Mouse (Mus musculus) ES-E14 (cell line): Measurements from ENCODE around the gene Yap1.
"Not testable (repeated sequence)": the region's sequence is repeated elsewhere in the genome, so short reads cannot be mapped to it uniquely, and the experiment has no call there.

Experiments used
- CHD2 ChIP-seq: IDR thresholded peaks from 2 replicates; pipeline ENCODE4 v1.6.1; 2014; ENCODE audit warnings: mild to moderate bottlenecking, low read depth, low read length, inconsistent platforms
- HCFC1 ChIP-seq: IDR thresholded peaks from 2 replicates; pipeline ENCODE4 v1.6.1; 2012; ENCODE audit warnings: low read length, inconsistent platforms, borderline replicate concordance; ENCODE audit not compliant: insufficient read depth
- MAFK ChIP-seq: IDR thresholded peaks from 2 replicates; pipeline ENCODE4 v1.6.1; 2014; ENCODE audit warnings: mild to moderate bottlenecking, low read depth, low read length, inconsistent platforms; ENCODE audit not compliant: insufficient read depth
- ZC3H11A ChIP-seq: IDR thresholded peaks from 2 replicates; pipeline ENCODE4 v1.6.1; 2012; ENCODE audit warnings: low read depth, mild to moderate bottlenecking, inconsistent platforms, low read length, borderline replicate concordance
- ZNF384 ChIP-seq: IDR thresholded peaks from 2 replicates; pipeline ENCODE4 v1.6.1; 2012; ENCODE audit warnings: low read depth, low read length, inconsistent platforms

DNA sequence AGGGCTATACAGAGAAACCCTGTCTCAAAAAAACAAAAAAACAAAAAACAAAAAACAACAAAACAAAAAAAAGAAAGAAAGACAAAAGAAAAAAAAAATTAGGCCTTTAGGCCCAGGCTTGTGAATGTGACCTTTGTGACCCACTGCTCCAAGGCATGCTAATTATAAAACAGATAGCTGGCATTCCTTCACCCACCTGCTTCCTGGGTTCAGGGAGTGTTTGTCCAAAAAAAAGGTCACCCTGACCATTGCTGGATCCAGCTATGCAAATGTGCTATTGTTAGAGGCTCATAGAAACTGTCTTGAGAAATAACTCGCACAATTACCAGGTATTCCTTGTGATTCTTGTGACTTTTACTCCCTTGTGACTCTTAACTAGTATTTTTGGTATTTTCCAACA is 112.6 kb downstream of the Yap1 start:
- not testable (repeated sequence) for TF ChIP-seq ZNF384, HCFC1, CHD2, ZC3H11A, MAFK
